Mouse (Mus musculus): ENCODE measurements around the gene Myo1h.

The Myo1h gene

GRCm38 (mm10) chr5:114288874-114289273, at the start of gene Myo1h:
Gene Myo1h (plus strand): TSS chr5:114289166.
- no peak for DNase-seq

GRCm38 (mm10) chr5:114239737-114240136, 49.2 kb upstream of the Myo1h start:
- DNase-seq, result no peak

GRCm38 (mm10) chr5:114246465-114246864, 42.5 kb upstream of the Myo1h start:
- DNase-seq, result no peak

GRCm38 (mm10) chr5:114248174-114248589, 40.8 kb upstream of the Myo1h start:
- DNase-seq, result peak; percentile 88 to 91

GRCm38 (mm10) chr5:114259495-114259894, 29.5 kb upstream of the Myo1h start:
- no peak for DNase-seq

GRCm38 (mm10) chr5:114261494-114261893, 27.5 kb upstream of the Myo1h start:
- DNase-seq, result no peak

GRCm38 (mm10) chr5:114264030-114264459, 24.9 kb upstream of the Myo1h start:
- peak; percentile 80 for DNase-seq

GRCm38 (mm10) chr5:114264791-114265190, 24.2 kb upstream of the Myo1h start:
- DNase-seq, result peak; percentile 39 to 58

- DNase-seq, result peak; percentile 43 to 64
Observed at GRCm38 (mm10) chr5:114268646-114269045, 20.3 kb upstream of the Myo1h start.

GRCm38 (mm10) chr5:114269499-114269898, 19.5 kb upstream of the Myo1h start:
- DNase-seq, result no peak

GRCm38 (mm10) chr5:114269984-114270383, 19.0 kb upstream of the Myo1h start:
- no peak for DNase-seq

- no peak for DNase-seq
Observed at GRCm38 (mm10) chr5:114273693-114274402, 15.1 kb upstream of the Myo1h start, which contains the start of gene Foxn4. Gene Foxn4 (minus strand): TSS chr5:114273807.

GRCm38 (mm10) chr5:114275339-114275738, 13.6 kb upstream of the Myo1h start:
- no peak for DNase-seq

- no peak for DNase-seq
Observed at GRCm38 (mm10) chr5:114275991-114276390, 13.0 kb upstream of the Myo1h start.

GRCm38 (mm10) chr5:114279382-114280143, 9.4 kb upstream of the Myo1h start:
- DNase-seq, result no peak

- no peak for DNase-seq
Observed at GRCm38 (mm10) chr5:114282346-114282745, 6.6 kb upstream of the Myo1h start.

GRCm38 (mm10) chr5:114284604-114285397, 4.2 kb upstream of the Myo1h start:
- no peak for DNase-seq

- no peak for DNase-seq
Observed at GRCm38 (mm10) chr5:114285398-114285700, 3.6 kb upstream of the Myo1h start.

GRCm38 (mm10) chr5:114286102-114286501, 2.9 kb upstream of the Myo1h start:
- DNase-seq, result no peak

GRCm38 (mm10) chr5:114286872-114287571, 1.9 kb upstream of the Myo1h start:
- DNase-seq, result no peak

GRCm38 (mm10) chr5:114288396-114288795, 570 bp upstream of the Myo1h start:
- DNase-seq, result no peak

GRCm38 (mm10) chr5:114290004-114290403, 1.0 kb downstream of the Myo1h start:
- DNase-seq, result no peak
